Mouse (Mus musculus): ENCODE results near the gene Mknk1. TPM values are rescaled to one million over a fixed set of nuclear protein-coding genes. Genes with fewer than 3 reads are reported as not detected.

Gene Mknk1
- total RNA-seq, 4 experiments from 2014 or later = 47.2 to 70.6 (median 53.7) TPM

GRCm38 (mm10) chr4:115846656-115847055, 7.7 kb downstream of the Mknk1 start:
- DNase-seq (ENCODE audit: low spot score in 2 of 2) = no peak

GRCm38 (mm10) chr4:115847377-115847776, 8.4 kb downstream of the Mknk1 start:
- peak in 1 of 2 experiments; percentile 28 for DNase-seq (ENCODE audit: low spot score in 2 of 2)

DNA sequence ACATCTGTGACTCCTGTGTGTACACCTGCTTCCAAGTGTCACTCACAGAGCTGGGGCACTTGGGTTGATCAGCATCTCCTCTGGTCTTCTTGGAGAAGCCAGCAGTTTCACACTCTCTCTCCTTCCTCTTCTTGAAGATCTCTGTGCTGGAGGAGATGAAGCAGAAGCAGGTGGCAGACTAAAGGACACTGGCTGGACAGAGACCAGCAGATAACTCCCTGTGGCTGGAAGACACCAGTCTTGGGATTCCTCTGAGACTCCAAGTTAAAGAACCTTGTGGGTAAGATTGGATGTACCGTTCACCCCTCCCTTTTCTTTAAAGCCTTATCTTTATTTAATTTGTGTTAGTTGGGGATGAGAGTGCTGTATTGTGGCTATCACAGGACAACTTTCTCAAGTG, 9.1 kb downstream of the Mknk1 start:
- DNase-seq (ENCODE audit: low spot score in 2 of 2) = no peak

GRCm38 (mm10) chr4:115848990-115849677, 10.1 kb downstream of the Mknk1 start:
- no peak for DNase-seq (ENCODE audit: low spot score in 2 of 2)

GRCm38 (mm10) chr4:115850111-115850510, 11.1 kb downstream of the Mknk1 start:
- no peak for DNase-seq (ENCODE audit: low spot score in 2 of 2)

- no peak for DNase-seq (ENCODE audit: low spot score in 2 of 2)
These were observed 11.6 kb downstream of the Mknk1 start for GRCm38 (mm10) chr4:115850631-115851030.

DNA sequence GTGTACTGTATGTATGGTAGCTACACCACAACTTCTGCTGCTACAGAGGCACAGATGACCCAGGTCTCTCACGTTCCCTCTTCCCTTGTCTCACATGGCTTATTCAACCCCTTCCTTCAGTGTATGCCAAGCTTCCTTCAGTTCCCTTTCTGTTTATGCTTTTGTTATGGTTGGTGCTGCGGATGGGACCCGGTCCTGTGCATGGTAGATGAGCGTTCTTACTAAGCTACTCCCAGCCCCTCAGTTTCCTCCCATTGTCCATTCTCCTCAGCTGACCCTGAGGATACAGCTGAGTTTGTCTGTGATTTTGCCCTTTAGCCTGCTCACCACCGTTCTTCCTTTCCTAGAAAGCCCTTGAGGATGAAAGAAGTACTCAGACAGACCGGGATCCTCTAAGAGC, 12.6 kb downstream of the Mknk1 start:
- DNase-seq (ENCODE audit: low spot score in 2 of 2) = no peak

GRCm38 (mm10) chr4:115855100-115855499, 16.1 kb downstream of the Mknk1 start:
- no peak for DNase-seq (ENCODE audit: low spot score in 2 of 2)

DNA sequence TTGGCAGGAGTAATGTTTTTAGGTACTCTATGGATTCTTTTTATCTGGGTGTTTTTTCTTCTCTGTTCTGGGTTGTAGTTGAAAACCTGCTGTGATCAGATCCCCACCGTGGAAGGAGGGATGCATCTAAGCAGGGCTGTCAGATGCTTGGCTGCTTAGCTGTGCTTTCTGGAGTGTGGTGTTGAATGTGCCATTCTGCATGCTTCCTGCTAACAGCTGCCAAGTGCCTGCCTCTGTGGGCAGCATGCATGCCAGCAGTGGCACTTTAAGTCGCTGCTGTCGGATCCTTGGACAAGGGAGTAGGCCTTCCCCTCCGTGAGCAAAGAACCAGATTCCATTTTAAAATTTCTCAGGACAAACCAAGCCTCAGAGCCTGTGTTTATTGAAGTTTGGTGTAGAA, 16.6 kb downstream of the Mknk1 start:
- DNase-seq (ENCODE audit: low spot score in 2 of 2) = no peak

- no peak for DNase-seq (ENCODE audit: low spot score in 2 of 2)
These were observed 17.3 kb downstream of the Mknk1 start for GRCm38 (mm10) chr4:115856282-115856681.

GRCm38 (mm10) chr4:115857293-115857883, 18.4 kb downstream of the Mknk1 start:
- no peak for DNase-seq (ENCODE audit: low spot score in 2 of 2)

DNA sequence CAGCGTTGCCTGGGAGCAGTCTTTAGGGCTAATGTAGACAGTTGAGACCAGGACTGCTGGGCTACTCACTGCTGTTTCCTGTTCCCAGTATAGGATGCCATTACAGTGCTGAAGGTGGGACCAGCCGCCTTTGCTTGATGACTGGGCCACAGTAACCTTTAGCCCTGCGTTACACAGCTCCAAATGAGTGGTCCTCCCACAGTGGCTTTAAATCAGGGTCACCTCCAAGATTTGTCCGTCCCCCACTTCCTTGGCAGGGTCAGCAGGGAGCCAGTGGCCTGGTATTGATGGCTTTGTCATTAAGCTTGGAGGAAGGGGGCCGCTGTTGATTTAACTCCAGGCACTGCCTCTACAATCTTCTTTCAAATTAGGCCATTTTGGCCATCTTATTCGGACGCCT, 24.4 kb downstream of the Mknk1 start:
- DNase-seq (ENCODE audit: low spot score in 2 of 2) = no peak

- DNase-seq (ENCODE audit: low spot score in 2 of 2) = no peak
These were observed 24.9 kb downstream of the Mknk1 start for GRCm38 (mm10) chr4:115863880-115864279.

GRCm38 (mm10) chr4:115869512-115870210, 30.7 kb downstream of the Mknk1 start:
- no peak for DNase-seq (ENCODE audit: low spot score in 2 of 2)

- DNase-seq (ENCODE audit: low spot score in 2 of 2) = no peak
These were observed 34.2 kb downstream of the Mknk1 start for GRCm38 (mm10) chr4:115873231-115873630.

- DNase-seq (ENCODE audit: low spot score in 2 of 2) = no peak
These were observed 39.2 kb downstream of the Mknk1 start for GRCm38 (mm10) chr4:115878216-115878678.

- DNase-seq (ENCODE audit: low spot score in 2 of 2) = no peak
These were observed 39.8 kb downstream of the Mknk1 start for GRCm38 (mm10) chr4:115878828-115879227.

- peak; percentile 39 to 47 for DNase-seq (ENCODE audit: low spot score in 2 of 2)
These were observed 42.2 kb downstream of the Mknk1 start for GRCm38 (mm10) chr4:115881183-115881582.

GRCm38 (mm10) chr4:115882195-115882594, 43.2 kb downstream of the Mknk1 start:
- DNase-seq (ENCODE audit: low spot score in 2 of 2) = no peak

DNA sequence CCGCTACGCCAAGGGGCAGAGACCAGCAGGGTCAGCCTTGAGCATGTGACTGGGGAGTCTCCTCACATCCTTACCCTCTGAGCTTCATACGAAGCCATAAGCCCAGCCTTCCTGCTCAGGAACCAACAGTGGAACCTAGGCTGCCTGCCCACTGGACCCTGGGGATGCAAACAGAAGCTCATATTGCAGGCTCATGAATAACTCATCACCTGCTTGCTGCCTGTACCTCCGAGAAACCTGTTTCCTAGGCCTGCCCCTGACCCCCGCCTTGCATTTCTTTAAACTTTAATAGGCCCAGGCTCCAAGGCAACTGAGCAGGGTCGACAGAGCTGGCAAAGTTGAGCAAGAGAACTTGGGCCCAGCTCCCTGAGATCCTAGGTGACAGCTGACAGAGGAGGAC, 45.0 kb downstream of the Mknk1 start, which contains the start of gene Kncn:
Gene Kncn (plus strand): TSS at position 379 of the 400 bp plus-strand sequence.
- DNase-seq (ENCODE audit: low spot score in 2 of 2) = no peak

DNA sequence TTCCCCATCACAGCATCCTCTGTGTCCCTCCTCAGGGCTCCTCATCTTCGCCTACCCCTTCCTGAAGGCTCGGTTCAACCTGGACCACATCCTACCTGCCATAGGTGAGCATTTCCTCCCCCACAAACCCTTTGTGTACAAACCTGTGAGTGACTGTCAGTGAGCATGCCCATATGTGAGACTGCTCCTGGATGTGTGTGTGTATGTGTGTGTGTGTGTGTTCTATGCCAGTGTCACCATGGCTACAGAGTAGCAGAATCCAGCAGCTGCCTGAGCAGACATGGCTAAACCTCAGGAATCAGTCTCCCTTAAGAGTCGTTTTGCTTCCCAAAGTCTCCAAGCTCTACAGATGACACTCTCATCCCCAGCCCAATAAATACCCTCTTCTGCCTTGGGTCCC, 46.8 kb downstream of the Mknk1 start:
- peak in 1 of 2 experiments; percentile 39 for DNase-seq (ENCODE audit: low spot score in 2 of 2)

GRCm38 (mm10) chr4:115886875-115887274, 47.9 kb downstream of the Mknk1 start:
- DNase-seq (ENCODE audit: low spot score in 2 of 2) = no peak

Data from layer of hippocampus, adult 8-10 months (tissue).